Mouse (Mus musculus) fat pad, adult 2 months (tissue): Measurements from ENCODE around the gene Tab3.

ENCODE experiments used
- DNase-seq: peaks from one replicate; pipeline ENCODE4 v3.0.0-alpha.2; 2011; ENCODE audit warnings: low read depth, low spot score; ENCODE audit errors: extremely low read depth

Tab3 gene

DNA sequence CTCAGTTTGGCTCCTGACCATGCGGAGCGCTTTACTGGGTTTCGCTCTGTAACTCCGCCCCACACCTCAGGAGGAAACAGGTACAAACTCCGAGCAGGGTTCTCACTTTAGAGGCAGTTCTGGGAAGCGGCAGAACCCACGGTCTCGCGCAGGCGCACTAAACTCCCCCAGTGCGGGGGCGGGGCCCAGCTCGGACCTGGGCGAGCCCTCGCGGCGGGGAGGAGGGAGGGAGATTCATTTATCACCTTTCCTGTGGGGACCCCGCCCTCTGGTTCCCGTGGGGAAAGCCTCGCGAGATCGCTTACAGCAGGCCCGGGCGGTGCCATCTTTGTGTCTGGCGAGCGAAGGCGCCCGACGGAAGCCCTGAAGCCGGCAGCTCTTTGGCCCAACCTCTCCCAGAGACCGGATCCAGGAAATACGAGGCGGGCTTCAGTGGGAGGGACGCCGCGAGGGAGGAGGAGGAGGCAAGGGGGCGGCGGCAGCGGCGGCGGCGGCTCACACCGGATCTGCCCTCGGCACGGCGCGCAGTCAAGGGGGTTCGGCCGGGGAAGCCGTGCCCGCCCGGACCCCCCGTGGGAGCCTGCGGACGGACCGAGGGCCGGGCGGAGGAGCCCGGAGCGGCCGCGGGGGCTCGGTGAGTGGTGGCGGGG lies at the start of gene Tab3:
Gene Tab3 (plus strand): TSS at position 491 of the 650 bp plus-strand sequence.
- DNase-seq, result peak; percentile 40

DNA sequence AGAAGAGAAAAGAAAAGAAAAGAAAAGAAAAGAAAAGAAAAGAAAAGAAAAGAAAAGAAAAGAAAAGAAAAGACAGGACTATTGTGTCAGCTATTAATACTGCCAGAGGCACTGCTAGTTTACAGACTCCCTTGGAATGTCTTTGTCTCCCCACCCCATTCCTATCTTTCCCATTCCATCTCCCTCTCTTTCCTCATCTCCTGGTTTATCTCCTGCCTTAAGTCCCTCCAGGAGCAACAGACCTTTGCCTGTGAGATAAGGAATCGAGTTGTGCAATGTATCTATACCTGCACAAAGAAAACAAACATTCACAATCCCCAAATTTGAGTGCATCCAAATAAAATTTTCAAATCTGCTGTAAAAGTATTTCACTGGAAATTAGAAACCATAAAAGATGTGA lies 48.3 kb upstream of the Tab3 start:
- no peak for DNase-seq

DNA sequence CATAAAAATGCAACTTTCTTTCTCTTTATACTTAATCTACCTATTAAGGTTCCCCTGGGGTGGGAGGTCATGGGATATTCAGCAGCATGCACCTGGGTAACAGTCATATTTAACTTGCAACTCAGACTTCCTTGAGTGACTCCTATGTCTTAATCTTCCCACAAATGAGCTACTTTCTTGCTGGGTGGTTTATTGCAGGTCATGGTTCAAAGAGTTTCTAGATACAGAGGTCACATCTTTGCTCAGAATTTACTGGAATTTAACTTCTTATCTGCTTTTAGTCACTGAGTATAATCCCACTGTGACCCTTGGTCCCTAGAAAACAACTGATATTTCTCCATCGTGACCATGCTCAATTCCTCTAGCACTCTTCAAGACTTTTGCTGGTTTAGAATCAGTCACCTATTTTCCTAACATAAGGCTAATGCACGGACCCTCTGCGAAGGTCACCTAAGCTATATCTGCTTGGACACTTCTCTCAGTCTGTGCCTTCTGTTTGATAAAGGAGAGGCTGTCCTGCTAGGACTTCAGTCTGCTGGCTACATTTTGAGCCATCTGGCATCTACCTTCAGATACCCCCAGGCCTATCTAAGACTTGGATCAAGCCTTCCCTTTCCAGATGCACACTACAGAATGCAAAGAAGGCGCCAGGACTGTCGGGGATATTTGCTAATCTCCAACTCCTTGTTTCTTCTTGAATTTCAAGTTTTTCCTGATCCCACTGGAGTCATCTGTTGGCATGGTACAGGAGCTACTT lies 47.4 kb upstream of the Tab3 start:
- DNase-seq, result peak; percentile 25

DNA sequence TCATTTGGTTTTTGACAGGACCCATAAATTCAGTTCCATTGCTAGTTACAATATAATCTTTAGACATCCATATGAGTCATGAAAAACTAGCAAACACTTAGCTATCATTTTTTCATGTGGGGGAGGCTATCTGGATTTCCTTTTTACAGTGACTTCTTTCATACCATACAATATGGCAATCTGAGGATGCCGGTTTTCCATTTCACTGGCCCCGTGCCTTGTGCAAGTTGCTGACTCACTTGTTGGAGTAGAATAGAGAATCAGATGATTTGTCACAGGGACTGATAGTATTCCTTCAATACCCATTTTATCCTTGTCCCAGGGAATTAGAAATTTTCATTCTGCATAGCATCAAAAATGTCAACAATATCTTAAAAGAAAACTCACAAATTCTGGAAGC lies 14.9 kb upstream of the Tab3 start:
- no peak for DNase-seq

DNA sequence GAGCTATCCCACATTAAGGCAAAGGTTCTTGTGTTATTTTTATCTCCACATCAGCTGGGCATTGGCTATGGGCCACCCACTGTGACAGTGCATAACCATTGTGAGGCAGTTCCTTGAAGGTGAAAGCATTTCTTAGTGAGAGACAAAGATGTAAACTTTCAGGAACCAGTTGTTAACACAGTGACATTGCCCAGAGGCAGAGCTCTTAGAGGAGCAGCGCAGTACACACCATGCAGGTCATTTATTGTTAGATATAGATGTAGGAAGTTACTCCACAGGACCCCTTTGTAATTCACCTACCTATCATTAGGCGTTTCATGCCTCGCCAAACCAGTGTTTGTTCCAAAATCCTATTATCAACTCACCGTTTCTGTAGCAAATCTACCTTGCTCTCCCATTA lies 7.6 kb upstream of the Tab3 start:
- no peak for DNase-seq

DNA sequence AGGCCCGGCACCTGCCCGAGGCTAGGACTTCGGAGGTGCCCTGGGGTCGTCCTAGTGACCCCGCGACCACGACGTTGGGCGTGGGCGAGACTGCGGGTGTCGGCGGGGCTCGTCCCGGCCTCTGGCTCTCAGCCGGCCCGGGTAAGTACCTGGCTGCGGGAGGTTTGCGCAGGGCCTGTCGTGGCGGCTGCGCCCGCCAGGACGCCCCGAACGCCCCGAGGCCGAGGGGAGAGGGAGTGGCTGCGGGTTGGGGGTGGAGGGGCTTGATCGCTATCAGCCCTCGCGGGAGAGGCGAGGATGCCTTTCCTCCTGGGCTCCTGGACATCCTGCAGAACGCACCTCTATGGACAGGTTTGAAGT lies 340 bp downstream of the Tab3 start:
- no peak for DNase-seq

DNA sequence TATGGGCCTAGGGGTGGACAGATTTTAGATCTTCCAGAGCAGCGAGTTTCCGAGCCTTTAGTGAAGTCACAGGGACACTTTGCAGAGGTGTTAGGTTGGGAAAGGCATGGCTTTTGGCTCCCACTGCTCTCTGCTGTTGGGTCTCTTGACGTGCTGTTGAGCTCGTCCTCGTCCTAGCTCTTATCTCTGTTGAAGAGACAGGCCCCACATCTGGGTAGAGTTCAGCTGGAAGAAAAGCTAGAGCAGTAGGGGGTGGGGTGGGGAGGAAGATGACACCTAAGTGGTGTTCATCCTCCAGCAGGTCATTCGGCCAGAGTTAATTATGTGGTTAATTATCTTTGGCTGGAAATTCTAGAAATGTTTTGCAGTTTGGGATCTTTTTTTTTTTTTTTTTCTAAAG lies 2.5 kb downstream of the Tab3 start:
- DNase-seq, result no peak

DNA sequence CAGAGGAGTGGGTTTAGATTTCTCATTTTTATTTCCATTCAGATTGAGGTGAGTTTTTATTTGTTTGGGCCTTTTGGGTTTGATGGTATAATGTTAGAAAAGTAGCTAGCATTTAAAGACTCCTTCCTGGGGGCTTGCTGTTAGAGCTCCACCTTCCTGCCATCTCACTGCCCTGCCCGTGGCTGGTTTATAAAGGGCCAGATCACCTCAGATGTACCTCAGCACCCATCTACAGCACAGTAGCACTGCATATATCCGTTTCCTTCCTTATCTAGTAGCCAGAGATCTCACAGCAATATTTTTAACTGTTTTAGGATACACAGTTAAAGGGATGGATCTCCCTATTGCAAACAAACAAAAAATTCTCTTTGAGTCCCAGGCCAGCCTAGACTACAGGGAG lies 6.9 kb downstream of the Tab3 start:
- DNase-seq, result no peak

DNA sequence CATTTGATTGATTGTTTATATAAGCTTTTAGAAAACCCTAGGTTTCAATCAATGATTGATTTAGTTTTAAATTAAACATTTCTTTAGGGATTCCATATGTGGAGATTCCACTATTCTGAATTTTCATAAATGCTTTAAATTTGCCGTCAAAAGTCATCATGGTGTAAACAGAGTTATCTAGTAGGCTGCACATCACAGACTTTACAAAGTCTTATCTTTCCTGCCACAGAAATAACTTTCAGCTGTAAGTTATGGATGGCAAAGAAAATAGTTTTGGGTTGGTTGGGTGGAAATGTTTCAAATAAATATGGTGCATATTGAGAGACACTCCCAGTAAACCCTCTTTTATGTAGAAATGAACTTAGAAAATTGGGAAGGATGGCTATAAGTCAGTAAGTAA lies 8.7 kb downstream of the Tab3 start:
- DNase-seq, result no peak

DNA sequence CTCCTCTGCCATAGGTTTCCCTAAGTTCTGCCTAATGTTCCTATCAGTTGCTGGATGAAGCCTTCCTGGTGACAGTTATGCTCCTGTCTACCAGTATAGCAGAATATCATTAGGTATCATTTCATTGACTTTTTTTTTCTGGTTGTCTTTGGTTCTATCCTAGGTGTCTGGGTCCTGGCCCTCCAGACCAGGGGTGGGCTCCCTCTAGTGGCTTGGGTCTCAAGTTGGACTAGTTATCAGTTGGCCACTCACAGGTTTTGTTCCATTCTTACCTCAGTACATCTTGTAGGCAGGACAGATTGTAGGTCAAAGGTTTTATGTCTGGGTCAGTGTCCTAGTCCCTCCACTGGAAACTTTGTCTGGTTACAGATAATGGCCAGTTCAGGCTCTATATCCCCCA lies 11.8 kb downstream of the Tab3 start:
- DNase-seq, result no peak

DNA sequence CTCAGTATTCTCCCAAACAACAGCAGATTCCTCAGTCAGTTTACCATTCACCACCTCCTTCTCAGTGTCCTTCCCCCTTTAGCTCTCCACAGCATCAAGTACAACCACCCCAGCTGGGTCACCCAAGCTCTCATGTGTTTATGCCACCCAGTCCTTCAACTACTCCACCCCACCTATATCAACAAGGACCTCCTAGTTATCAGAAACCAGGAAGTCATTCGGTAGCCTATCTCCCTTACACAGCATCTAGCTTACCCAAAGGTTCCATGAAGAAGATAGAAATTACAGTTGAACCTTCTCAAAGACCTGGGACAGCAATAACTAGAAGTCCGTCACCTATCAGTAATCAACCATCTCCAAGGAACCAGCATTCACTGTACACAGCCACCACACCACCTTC lies 40.9 kb downstream of the Tab3 start:
- no peak for DNase-seq

DNA sequence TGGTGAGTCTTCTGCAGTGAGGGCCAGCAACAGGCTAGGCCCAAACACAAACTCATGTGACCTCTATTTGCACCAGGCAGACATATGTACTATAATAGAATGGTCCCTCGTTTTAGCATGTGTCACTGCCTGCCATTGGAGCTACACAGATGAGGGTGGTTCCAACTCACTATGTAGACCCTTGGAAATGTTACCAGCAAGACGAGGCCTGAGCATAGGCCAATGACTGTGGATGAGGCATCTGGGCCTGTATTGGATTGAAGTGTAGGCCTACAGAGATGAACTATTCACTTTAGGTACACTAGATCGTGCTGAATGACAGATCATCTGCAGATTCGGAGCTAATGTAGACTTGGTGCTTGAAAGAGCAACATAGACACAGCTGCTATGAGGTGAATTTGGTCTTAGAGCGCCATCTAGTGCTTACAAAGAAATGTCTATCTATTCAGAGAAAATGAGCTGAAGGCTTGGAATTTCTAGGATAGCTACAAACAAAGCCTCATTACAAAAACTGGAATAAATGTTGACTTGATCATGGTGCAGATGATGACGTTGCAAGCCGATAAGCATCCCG lies 72.5 kb downstream of the Tab3 start:
- DNase-seq, result no peak

DNA sequence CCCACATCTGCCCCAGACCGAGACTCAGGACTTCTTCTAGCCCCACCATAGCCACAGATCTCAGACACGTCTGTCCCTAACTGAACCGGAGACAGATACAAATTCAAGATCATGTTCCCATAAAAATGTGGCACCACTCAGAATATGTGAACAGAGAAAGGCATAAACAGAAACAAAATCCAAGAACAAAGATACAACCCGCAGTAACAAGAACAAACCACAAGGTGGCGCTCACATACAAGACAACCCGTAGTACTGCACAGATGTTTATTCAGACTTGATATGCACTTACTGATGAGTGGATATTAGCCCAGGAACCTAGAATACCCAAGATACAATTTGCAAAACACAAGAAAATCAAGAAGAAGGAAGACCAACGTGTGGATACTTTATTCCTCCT lies 103.0 kb downstream of the Tab3 start:
- DNase-seq, result no peak

DNA sequence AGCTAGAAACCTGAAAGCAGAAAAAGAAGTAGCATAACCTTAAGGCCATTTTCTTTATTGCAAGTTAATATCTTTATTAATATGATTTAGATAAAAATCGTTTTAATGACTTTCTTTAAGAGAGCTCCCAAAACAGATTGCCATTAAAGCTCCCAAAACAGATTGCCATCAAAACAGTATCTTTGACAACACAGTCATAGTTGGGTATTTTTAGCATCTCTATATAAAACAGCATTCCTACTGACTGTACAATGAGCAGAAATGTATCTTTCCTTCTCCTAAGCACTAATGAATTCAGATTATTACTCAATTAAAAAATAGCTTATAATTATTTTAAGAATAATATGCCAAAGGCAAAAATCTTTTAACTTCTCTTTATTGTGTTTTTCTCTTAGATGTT lies 108.3 kb downstream of the Tab3 start:
- DNase-seq, result no peak

DNA sequence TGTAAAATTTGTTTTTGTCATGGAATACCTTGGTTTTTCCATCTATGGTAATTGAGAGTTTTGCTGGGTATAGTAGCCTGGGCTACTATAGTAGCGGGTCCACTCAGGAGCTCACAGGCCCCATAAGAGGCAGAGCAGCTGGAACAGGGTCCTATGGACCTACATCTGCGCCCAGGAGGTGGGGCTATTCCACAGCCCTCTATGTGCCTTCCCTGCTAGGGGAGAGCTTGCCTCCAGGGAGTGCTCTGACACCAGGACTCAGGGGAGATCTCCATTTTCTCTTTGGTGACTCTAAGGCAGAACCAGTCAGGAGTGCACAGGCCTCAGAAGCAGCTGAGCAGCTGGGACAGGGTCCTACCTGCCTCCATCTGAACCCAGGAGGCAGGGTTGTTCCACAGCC lies 109.9 kb downstream of the Tab3 start:
- DNase-seq, result no peak
